Mouse (Mus musculus) heart, adult 2 months (tissue): ENCODE measurements around the gene Mfsd11. TPM values are rescaled to one million over a fixed set of nuclear protein-coding genes. Genes with fewer than 3 reads are reported as not detected.
A peak's percentile ranks its signal among the peaks of the same experiment; 100 is the strongest.

Source experiments
- DNase-seq, 2 experiments: peaks; one replicate each; pipeline ENCODE4 v3.0.0; 2021
- H3K27ac ChIP-seq: fragments of 200-600 bp; 2 replicates; pipeline ENCODE4 v1.8.1; 2022
- H3K27me3 ChIP-seq: fragments of 200-500 bp; 2 replicates; pipeline ENCODE4 v1.6.1; 2012; ENCODE audit warnings: mild to moderate bottlenecking, low read length, inconsistent platforms, mixed read lengths; ENCODE audit not compliant: control insufficient read depth, insufficient read depth
- H3K36me3 ChIP-seq: fragments of 200-500 bp; 2 replicates; pipeline ENCODE4 v1.6.1; 2012; ENCODE audit warnings: low read length, inconsistent platforms; ENCODE audit not compliant: control insufficient read depth, insufficient read depth
- H3K4me1 ChIP-seq: fragments of 200-500 bp; 2 replicates; pipeline ENCODE4 v1.6.1; 2011; ENCODE audit warnings: low read length; ENCODE audit not compliant: control insufficient read depth, insufficient read depth
- H3K4me3 ChIP-seq: fragments of 200-600 bp; 2 replicates; pipeline ENCODE4 v1.8.1; 2022
- H3K79me2 ChIP-seq: fragments of 200-500 bp; replicated peaks from 2 replicates; pipeline ENCODE4 v1.6.1; 2012; ENCODE audit warnings: mild to moderate bottlenecking, inconsistent platforms, low read length, moderate library complexity, mixed read lengths; ENCODE audit not compliant: control insufficient read depth, insufficient read depth
- H3K9ac ChIP-seq: fragments of 200-500 bp; 2 replicates; pipeline ENCODE4 v1.6.1; 2012; ENCODE audit warnings: low read depth, mild to moderate bottlenecking, control low read depth, inconsistent platforms, low read length, mixed read lengths
- CTCF ChIP-seq: fragments of 200-600 bp; IDR thresholded peaks from 2 replicates; pipeline ENCODE4 v1.8.1; 2022; ENCODE audit warnings: antibody characterized with exemption, mild to moderate bottlenecking, moderate library complexity
- EP300 ChIP-seq: fragments of 200-500 bp; IDR thresholded peaks from 2 replicates; pipeline ENCODE4 v1.6.1; 2011; ENCODE audit warnings: low read depth, low read length, control low read depth; ENCODE audit not compliant: insufficient read depth
- POLR2A ChIP-seq: fragments of 200-500 bp; IDR thresholded peaks from 2 replicates; pipeline ENCODE4 v1.6.1; 2011; ENCODE audit warnings: mild to moderate bottlenecking, low read depth, low read length, control low read depth; ENCODE audit not compliant: insufficient read depth
- whole genome bisulfite sequencing: fragments of 180-500 bp; shearing (Covaris S2); methylation state at CpG from one replicate; pipeline ENCODE4 v1.1.7; 2018; 5-methylcytosine and 5-hydroxymethylcytosine counted together
- intact Hi-C: fragments of 180-260 bp; cut with DNase I; formaldehyde crosslinking; loops from one replicate; pipeline ENCODE4 v1.15.1; 2025
- polyA plus RNA-seq: library from polyadenylated mRNA; depleted of rRNA; stranded (reverse); fragments of >200 nt; gene quantifications from 2 replicates; pipeline ENCODE4 v1.2.3, GENCODE M21; 2012
- total RNA-seq, 2 experiments: library from RNA; stranded (reverse); gene quantifications; 2 replicates each; pipeline ENCODE4 v1.2.3; 2021

Gene Mfsd11
- total and polyA plus RNA-seq, 3 experiments, result 23.8 to 33.5 (median 29.9) TPM

- TF ChIP-seq CTCF (no peak), POLR2A (no peak)
- Histone ChIP-seq H3K27ac (no peak overlapping the region), H3K4me1 (no peaks in the 10 kb centered on the region), H3K4me3 (no peak overlapping the region), H3K36me3 (no peaks in the 10 kb centered on the region), H3K79me2 (no peaks in the 10 kb centered on the region), H3K27me3 (peaks cover 3% of the 10 kb centered on the region; the same call in 1 of the 2 replicates), H3K9ac (no peak overlapping the region)
- DNase-seq, result no peak
- 80% methylated on average over 16 of the region's 16 CpGs for WGBS
- intact Hi-C loops, result no loop called here
Measured at GRCm38 (mm10) chr11:116913573-116913972, 61.3 kb downstream of the Mfsd11 start.

GRCm38 (mm10) chr11:116914267-116914885, 62.1 kb downstream of the Mfsd11 start:
- Histone ChIP-seq H3K79me2 (no peaks in the 10 kb centered on the region), H3K9ac (no peak overlapping the region), H3K4me3 (no peak overlapping the region), H3K27ac (no peak overlapping the region), H3K4me1 (no peaks in the 10 kb centered on the region), H3K27me3 (peaks cover 10% of the 10 kb centered on the region), H3K36me3 (no peaks in the 10 kb centered on the region)
- DNase-seq, result no peak
- intact Hi-C loops, result no loop called here
- WGBS, result 66% methylated on average over 5 of the region's 5 CpGs
- no peak for TF ChIP-seq POLR2A
- no peak for TF ChIP-seq CTCF
- TF ChIP-seq EP300, result no peak

GRCm38 (mm10) chr11:116915241-116915640, 63.0 kb downstream of the Mfsd11 start:
- 82% methylated on average over 3 of the region's 3 CpGs for WGBS

GRCm38 (mm10) chr11:116917361-116917760, 65.1 kb downstream of the Mfsd11 start:
- H3K4me1 ChIP-seq, result no peaks in the 10 kb centered on the region
- no peak for DNase-seq
- H3K79me2 ChIP-seq, result no peaks in the 10 kb centered on the region
- H3K9ac ChIP-seq, result no peak overlapping the region
- H3K27me3 ChIP-seq, result peaks cover 11% of the 10 kb centered on the region
- TF ChIP-seq CTCF (no peak), EP300 (no peak)
- no peak overlapping the region for H3K27ac ChIP-seq
- H3K36me3 ChIP-seq, result no peaks in the 10 kb centered on the region
- intact Hi-C loops, result loop anchor here (5.0 kb wide), 1 partner anchor 260 kb away; no protein-coding TSS in a partner anchor
- WGBS, result 43% methylated on average over 7 of the region's 7 CpGs
- no peak overlapping the region for H3K4me3 ChIP-seq

More at GRCm38 (mm10) chr11:116915241-116915640, 63.0 kb downstream of the Mfsd11 start:
- no peaks in the 10 kb centered on the region for H3K79me2 ChIP-seq
- H3K27ac ChIP-seq, result no peak overlapping the region
- peaks cover 11% of the 10 kb centered on the region for H3K27me3 ChIP-seq
- no peaks in the 10 kb centered on the region for H3K4me1 ChIP-seq
- no peak for DNase-seq
- TF ChIP-seq POLR2A (no peak), CTCF (no peak), EP300 (no peak)
- no peaks in the 10 kb centered on the region for H3K36me3 ChIP-seq
- no peak overlapping the region for H3K9ac ChIP-seq
- intact Hi-C loops, result loop anchor here (5.0 kb wide), 1 partner anchor 262 kb away; no protein-coding TSS in a partner anchor
- H3K4me3 ChIP-seq, result no peak overlapping the region

- DNase-seq, result peak; percentile 82 to 89
- no peak for TF ChIP-seq EP300
- peak; percentile 100 for TF ChIP-seq CTCF
- intact Hi-C loops, result loop anchor here (1.0 to 5.0 kb wide), 4 partner anchors 76 to 259 kb away; no protein-coding TSS in a partner anchor
- no peaks in the 10 kb centered on the region for H3K4me1 ChIP-seq
- peak within 1 kb of the TSS; percentile 38 for H3K4me3 ChIP-seq
- H3K36me3 ChIP-seq, result no peaks in the 10 kb centered on the region
- H3K27me3 ChIP-seq, result peaks cover 11% of the 10 kb centered on the region
- no peak within 1 kb of the TSS for H3K27ac ChIP-seq
- H3K9ac ChIP-seq, result peak within 1 kb of the TSS; percentile 56
- H3K79me2 ChIP-seq, result no peaks in the 10 kb centered on the region
- WGBS, result 1% methylated on average over 84 of the region's 90 CpGs
Measured at GRCm38 (mm10) chr11:116918323-116919185, 66.3 kb downstream of the Mfsd11 start, which contains the start of gene Mgat5b. Mgat5b (plus strand) TSS chr11:116918863.
